Mouse (Mus musculus) left cerebral cortex, postnatal 25 days (tissue): ENCODE results near the gene Tbc1d20. TPM values are rescaled to one million over a fixed set of nuclear protein-coding genes. Genes with fewer than 3 reads are reported as not detected.
"Not testable (repeated sequence)": the region's sequence is repeated elsewhere in the genome, so short reads cannot be mapped to it uniquely, and the experiment has no call there.

Source experiments
- DNase-seq, 2 experiments: peaks; one replicate each; pipeline ENCODE4 v3.0.0; 2022; ENCODE audit warnings: low spot score in 2 of 2, mixed read lengths in 1 of 2
- intact Hi-C: fragments of 180-260 bp; cut with DNase I; formaldehyde crosslinking; loops from one replicate; pipeline ENCODE4 v1.15.1; 2025
- total RNA-seq, 2 experiments: library from RNA; stranded (reverse); gene quantifications; 2 replicates each; pipeline ENCODE4 v1.2.3; 2021

The Tbc1d20 gene
- 10 to 100 TPM; 56.0 to 57.0 TPM for total RNA-seq

DNA sequence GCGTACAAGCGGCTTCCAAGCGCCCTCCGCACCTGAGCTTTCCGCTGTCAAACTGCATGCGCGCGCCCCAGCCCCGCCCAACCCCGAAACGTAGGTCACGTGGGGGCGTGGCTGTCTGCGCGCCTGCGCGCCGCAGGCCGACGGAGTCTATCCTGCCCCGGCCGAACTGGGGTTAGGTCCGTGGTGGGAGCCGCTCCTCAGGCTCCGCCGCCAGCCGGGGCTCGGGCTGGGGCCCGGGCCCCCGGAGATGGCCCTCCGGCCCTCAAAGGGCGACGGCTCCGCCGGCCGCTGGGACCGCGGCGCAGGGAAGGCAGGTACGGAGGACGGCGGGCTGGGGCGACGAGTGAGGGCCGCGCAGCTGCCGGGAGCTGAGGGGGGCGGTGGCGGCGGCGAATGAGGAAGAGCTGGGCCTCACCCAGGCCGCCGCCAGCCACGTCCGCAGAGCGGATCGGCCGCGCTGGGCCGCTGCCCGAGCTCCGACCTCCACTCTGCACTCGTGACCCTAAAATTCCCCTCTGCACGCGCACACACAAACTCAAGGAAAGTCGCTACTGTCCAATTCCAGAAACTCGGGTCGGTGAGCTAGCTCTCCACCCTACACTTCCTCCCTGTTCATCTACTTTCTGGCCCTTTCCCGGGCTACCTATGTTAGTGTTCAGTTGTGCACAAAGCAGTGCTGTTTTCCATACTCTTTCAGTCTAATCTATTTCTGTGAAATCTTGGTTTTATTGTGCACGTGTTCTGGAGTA is at the start of gene Tbc1d20:
Gene Tbc1d20, plus strand, starts transcription at position 102 of the 749 bp plus-strand sequence.
- intact Hi-C loops = no loop called here
- peak; percentile 91 to 93 for DNase-seq

DNA sequence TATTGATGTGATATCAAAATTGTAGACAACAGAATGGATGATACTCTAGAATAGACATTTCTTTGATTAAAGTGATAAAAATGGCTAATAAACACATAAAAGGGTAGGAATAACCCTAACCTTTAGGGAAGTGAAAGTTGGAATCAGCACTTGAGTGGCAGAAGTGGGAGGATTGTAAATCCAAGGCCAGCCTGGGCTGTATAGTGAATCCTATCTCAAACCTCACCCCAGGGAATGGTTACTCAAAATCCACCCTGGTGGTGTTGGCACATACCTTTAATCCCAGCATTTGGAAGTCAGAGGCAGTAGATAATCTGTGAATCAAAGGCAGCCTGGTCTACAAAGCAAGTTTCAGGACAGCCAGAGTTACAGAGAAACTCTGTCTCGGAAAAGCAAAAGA is 46.4 kb upstream of the Tbc1d20 start:
- DNase-seq = no peak
- intact Hi-C loops = no loop called here

DNA sequence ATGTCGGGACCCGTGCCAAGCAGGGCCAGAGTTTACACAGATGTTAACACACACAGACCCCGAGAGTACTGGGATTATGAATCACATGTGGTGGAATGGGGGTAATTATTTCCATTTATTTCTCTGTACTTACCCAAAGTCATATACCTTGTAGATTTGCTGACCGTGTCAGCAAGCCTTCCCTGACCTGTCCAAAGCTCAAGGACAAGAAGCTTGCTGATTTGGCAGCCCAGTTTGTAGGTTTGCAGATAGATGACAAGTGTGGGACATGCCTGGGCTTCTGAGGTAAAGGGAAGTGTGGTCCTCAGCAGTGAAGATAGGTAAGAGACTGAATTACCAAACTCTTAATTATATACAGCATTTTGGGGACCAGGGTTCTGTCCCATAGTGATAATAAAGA is 43.1 kb upstream of the Tbc1d20 start:
- DNase-seq = no peak
- intact Hi-C loops = no loop called here

- DNase-seq = no peak
- intact Hi-C loops = no loop called here
Measured at GRCm38 (mm10) chr2:152259739-152260138, 33.9 kb upstream of the Tbc1d20 start.

DNA sequence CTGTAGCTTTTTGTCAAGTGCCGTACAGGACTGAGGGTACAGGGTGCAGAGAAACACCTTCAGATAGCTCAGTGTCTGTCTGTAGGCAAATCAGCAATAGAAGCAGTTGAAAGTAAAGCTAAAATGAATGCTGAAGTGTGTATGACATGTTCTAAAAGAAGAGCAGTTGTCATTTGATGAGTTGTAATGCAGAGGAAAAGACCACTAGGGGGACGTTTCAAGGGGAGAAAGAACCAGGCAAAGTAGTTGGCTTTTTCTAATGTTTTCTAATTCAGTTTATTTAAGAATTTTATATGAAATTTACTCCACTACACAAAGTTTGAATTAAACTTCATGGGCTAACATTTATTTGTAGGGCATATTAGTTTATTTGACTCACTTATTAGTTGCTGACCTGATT is 20.0 kb upstream of the Tbc1d20 start:
- intact Hi-C loops = no loop called here
- DNase-seq = no peak

DNA sequence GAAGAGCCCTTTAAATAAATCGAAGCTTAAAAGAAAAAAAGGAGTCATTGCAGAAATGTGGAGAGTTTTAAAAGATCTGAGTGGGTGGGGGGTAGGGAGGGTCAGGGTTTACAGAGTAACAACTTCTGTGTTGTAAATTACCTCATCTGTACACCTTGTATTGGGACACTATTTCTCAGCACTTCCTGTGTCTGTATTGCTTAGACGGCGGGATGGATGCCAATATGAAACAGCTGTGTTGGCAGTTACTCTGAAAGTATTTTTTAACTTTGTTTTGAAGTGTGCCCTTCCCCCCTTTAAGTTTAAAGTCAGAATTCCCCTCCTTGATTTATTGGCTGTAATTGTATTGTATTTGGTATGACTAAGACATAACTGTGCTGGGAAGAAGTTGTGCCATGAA is 12.2 kb upstream of the Tbc1d20 start:
- intact Hi-C loops = no loop called here

DNA sequence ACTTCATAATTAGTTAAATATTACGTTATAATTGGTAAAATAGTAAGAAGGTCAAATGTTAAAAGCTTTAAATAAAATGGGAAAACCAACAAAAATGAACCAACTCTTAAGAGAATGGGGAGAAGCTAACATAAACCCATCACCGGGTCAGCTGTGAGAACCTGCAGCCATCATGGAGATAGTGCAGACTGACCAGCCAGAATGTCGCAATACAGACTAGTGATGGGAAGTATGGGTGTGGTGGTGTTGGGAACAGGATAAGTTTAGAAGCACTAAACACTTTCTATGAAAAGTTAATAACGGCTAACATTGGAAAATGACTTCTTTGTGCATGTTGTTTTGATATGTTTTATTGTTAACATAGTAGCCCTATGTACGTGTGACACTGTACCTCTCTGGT is 6.1 kb upstream of the Tbc1d20 start:
- intact Hi-C loops = no loop called here

More for the DNA sequence above, 12.2 kb upstream of the Tbc1d20 start:
- no peak for DNase-seq

DNA sequence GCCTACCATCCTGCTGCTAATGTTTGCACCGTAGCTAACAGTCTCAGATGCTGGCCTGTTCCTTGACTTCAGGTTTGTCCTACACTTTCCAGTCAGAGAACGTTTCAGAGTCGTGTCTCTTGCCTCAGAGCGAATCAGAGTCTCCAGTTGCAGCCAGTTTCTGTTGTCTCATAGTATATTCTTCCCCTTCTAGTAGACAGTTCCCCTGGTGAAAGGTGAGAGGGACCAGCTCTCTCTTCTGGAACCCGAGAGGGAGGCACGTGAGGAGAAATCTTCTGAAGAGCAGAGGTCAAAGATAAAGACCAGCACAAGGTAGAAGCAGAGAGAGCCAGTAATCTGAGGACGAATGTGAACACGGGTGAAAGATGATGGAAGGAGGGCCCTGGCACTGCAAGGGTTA is 5.6 kb upstream of the Tbc1d20 start:
- intact Hi-C loops = no loop called here

More for the DNA sequence above, 6.1 kb upstream of the Tbc1d20 start:
- no peak for DNase-seq

DNA sequence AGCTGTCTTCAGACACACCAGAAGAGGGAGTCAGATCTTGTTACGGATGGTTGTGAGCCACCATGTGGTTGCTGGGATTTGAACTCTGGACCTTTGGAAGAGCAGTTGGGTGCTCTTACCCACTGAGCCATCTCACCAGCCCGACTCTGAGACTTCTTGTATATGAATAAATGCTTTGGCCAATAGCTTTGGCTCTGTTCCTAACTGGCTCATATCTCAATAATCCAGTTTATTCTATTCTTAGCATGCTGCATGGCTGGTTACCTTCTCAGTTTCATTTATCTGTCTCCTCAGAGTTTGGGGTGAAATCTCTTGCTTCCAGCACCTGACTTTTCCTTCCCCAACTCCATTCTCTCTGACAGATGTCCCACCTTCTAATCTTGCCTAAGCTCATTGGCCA is 4.0 kb upstream of the Tbc1d20 start:
- DNase-seq, intact Hi-C loops: not testable (repeated sequence)

More for the DNA sequence above, 5.6 kb upstream of the Tbc1d20 start:
- DNase-seq = no peak

GRCm38 (mm10) chr2:152292475-152292874 is 1.2 kb upstream of the Tbc1d20 start:
- intact Hi-C loops = no loop called here
- DNase-seq = no peak

DNA sequence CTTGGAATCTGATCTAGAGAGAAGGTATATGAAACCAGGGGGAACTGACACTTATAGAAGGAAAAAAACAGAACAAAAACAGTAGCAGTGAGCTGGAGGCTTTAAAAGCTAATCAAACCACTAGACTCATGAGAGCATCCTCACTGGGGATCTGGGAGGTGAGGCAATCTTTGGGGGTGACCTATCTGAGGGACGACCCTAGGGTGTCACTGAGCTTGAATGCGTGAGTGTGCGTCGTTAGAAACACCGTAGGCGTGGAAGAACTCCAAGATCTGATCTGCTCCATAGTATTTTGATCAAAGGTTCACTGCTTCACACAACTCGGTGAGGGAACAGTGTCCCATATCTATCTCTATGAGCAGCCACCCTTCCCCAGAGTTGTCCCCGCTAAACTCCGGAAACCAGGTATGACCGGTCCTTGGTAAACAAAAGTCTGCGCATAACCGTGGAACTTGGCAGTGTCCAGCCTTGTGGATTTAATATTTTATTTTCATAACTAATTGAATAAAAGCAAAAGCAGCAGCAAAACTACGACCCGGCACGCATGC is 375 bp upstream of the Tbc1d20 start:
- intact Hi-C loops = no loop called here

GRCm38 (mm10) chr2:152294541-152294940 is 913 bp downstream of the Tbc1d20 start:
- no peak for DNase-seq
- intact Hi-C loops = no loop called here

More for the DNA sequence above, 375 bp upstream of the Tbc1d20 start:
- DNase-seq = no peak

DNA sequence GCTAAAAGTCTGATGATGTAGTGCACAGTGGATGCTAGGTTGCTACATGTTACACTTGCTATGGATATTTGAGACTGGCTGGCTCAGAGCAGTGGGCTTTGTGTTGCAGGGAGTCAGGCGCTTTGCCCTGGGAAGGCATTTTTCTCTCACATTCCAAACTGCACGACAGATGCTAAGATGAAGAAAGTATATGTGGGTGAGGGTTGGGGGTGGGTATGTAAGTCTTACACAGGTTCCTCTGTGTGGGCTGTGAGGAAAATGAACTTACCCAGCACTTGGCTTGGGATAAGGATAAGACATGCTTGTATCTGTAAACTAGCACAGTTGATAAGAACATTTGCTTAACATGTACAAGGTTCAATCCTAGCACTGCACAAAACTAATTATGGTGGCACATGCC is 9.2 kb downstream of the Tbc1d20 start:
- intact Hi-C loops = no loop called here
- DNase-seq = peak; percentile 34 to 79

- no peak for DNase-seq
- intact Hi-C loops = no loop called here
Measured at GRCm38 (mm10) chr2:152303781-152304180, 10.2 kb downstream of the Tbc1d20 start.

DNA sequence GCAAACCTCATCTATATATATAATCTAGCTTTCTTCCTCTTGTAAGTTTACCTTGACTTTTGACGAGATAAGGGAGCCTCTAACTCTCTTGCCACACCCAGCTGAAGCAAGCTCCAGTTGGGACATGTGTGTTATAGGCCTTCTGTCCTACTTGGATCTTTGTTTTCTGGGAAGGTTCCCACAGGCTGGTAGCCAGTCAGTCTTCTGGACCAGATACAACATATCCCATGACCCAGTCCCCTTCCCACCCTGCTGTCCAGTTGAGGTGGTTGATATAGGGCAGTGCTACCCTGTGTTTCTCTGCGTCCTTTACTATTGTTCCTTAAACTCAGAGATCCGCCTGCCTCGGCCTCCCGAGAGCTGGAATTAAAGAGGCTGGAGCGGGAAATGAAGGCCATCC is 11.9 kb downstream of the Tbc1d20 start:
- DNase-seq = no peak
- intact Hi-C loops = no loop called here

- intact Hi-C loops = no loop called here
- DNase-seq = no peak
Measured at GRCm38 (mm10) chr2:152307186-152307585, 13.6 kb downstream of the Tbc1d20 start.

DNA sequence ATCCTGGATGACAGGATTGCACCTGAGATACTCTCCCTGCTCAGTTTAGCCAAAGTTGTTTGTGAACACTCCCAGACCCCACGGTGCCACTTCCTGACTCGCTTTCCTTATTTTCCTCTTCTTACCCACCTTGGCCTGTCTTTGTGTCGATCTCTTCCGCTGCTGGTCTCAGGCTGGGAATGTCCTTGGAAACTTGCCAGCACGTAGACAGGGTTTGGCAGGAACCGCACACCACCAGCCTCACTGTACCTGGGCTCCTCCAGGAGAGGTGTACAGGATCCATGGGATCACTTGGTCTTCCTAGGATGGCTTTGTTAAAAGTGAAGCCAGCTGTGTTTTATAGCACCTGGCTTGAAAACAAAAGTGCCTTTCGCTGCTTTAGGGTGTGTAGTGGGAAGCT is 19.4 kb downstream of the Tbc1d20 start:
- no peak for DNase-seq
- intact Hi-C loops = no loop called here

- no peak for DNase-seq
- intact Hi-C loops = no loop called here
Measured at GRCm38 (mm10) chr2:152313926-152314325, 20.3 kb downstream of the Tbc1d20 start.

- DNase-seq = no peak
- intact Hi-C loops = no loop called here
Measured at GRCm38 (mm10) chr2:152317054-152317453, 23.4 kb downstream of the Tbc1d20 start.

GRCm38 (mm10) chr2:152321558-152321957 is 27.9 kb downstream of the Tbc1d20 start:
- DNase-seq = no peak
- intact Hi-C loops = no loop called here

- DNase-seq = no peak
- intact Hi-C loops = no loop called here
Measured at GRCm38 (mm10) chr2:152322198-152322597, 28.6 kb downstream of the Tbc1d20 start.
